Mouse (Mus musculus) spleen, adult 2 months (tissue): ENCODE measurements around the gene Ndufaf7. TPM values are rescaled to one million over a fixed set of nuclear protein-coding genes. Genes with fewer than 3 reads are reported as not detected.

Experiments used
- DNase-seq, 2 experiments: peaks; one replicate each; pipeline versions ENCODE4 v3.0.0 to v3.0.0-alpha.2; 2012 to 2021; ENCODE audit warnings: low spot score in 2 of 2, low read depth in 1 of 2
- H3K27ac ChIP-seq: fragments of 200-500 bp; 2 replicates; pipeline ENCODE4 v1.5.1; 2012; ENCODE audit warnings: low read length, inconsistent platforms; ENCODE audit not compliant: insufficient read depth
- H3K27me3 ChIP-seq: fragments of 200-500 bp; 2 replicates; pipeline ENCODE4 v1.6.1; 2012; ENCODE audit warnings: mild to moderate bottlenecking, moderate library complexity, low read length, inconsistent platforms; ENCODE audit not compliant: control insufficient read depth, insufficient read depth
- H3K36me3 ChIP-seq: fragments of 200-500 bp; 2 replicates; pipeline ENCODE4 v1.6.1; 2012; ENCODE audit warnings: mild to moderate bottlenecking, low read length, inconsistent platforms; ENCODE audit not compliant: control insufficient read depth, insufficient read depth
- H3K4me1 ChIP-seq: fragments of 200-500 bp; 2 replicates; pipeline ENCODE4 v1.6.1; 2011; ENCODE audit warnings: inconsistent platforms; ENCODE audit not compliant: control insufficient read depth, insufficient read depth, insufficient read length
- H3K4me3 ChIP-seq: fragments of 200-500 bp; 2 replicates; pipeline ENCODE4 v1.5.1; 2011; ENCODE audit warnings: mild to moderate bottlenecking, inconsistent platforms; ENCODE audit not compliant: insufficient read depth, insufficient read length; ENCODE audit errors: extremely low read depth
- CTCF ChIP-seq: fragments of 200-500 bp; IDR thresholded peaks from 2 replicates; pipeline ENCODE4 v1.5.1; 2011; ENCODE audit warnings: mild to moderate bottlenecking, inconsistent platforms; ENCODE audit not compliant: insufficient read depth, insufficient read length, insufficient replicate concordance; ENCODE audit errors: extremely low read depth
- POLR2A ChIP-seq: fragments of 200-500 bp; IDR thresholded peaks from 2 replicates; pipeline ENCODE4 v1.6.1; 2011; ENCODE audit warnings: low read depth, low read length, inconsistent platforms
- WGBS: fragments of 180-500 bp; shearing (Covaris S2); methylation state at CpG from one replicate; pipeline ENCODE4 v1.1.7; 2018; 5-methylcytosine and 5-hydroxymethylcytosine counted together
- polyA plus RNA-seq: library from polyadenylated mRNA; depleted of rRNA; stranded (reverse); fragments of >200 nt; gene quantifications from 2 replicates; pipeline ENCODE4 v1.2.3, GENCODE M21; 2012

Gene Ndufaf7
- polyA plus RNA-seq, 1 experiment: 2.5 TPM

DNA sequence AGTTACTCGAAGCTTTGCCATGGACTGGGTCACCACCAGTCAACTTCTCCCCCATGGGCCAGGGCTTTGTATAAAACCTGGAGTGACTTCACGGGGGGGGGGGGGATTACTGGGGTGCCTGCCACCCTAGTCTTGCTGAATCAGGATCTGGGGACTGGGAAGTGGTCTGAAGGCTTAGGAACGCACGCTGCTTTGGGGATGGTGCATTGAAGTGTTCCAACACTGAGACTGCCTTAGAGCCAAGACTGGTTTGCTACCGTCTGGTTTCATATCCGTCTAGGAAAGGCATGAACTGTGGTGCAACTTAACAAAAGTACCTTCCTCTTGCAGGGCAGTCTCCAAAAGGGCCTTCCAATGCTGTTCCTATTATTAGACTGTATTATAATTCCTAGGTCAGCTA lies 19.2 kb upstream of the Ndufaf7 start:
- no peaks in the 10 kb centered on the region for H3K27me3 ChIP-seq
- 69% methylated on average over 6 of the region's 6 CpGs for WGBS
- H3K4me3 ChIP-seq: no peak overlapping the region
- H3K27ac ChIP-seq: no peak overlapping the region
- no peak for DNase-seq
- TF ChIP-seq POLR2A (no peak), CTCF (no peak)
- no peaks in the 10 kb centered on the region; the same call in 1 of the 2 replicates for H3K4me1 ChIP-seq
- H3K36me3 ChIP-seq: peaks cover 22% of the 10 kb centered on the region

DNA sequence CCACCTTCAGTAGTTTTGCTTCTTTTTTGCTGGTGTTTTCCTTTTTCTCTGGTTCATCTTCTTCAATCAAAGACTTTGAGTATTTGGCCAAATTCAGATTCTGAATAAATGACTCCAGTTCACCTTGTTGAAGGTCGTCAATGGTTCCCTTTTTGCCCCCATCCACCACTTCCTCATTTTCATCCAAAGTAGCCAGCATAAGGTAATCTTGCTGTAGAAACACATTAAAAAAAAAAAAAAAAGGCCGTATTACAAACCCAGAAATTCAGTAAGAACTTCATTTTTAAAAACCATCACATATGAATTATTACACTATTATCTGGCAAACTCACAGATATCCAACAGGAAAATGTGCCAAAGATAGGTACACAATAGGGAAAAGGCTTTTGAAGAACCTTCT lies 1.1 kb upstream of the Ndufaf7 start:
- 12% methylated on average over 2 of the region's 2 CpGs for WGBS
- no peak for DNase-seq
- Histone ChIP-seq H3K36me3 (peaks cover 17% of the 10 kb centered on the region), H3K27ac (no peak overlapping the region), H3K4me3 (no peak overlapping the region), H3K27me3 (no peaks in the 10 kb centered on the region), H3K4me1 (peaks cover 3% of the 10 kb centered on the region; the same call in 1 of the 2 replicates)
- TF ChIP-seq POLR2A (no peak), CTCF (no peak)

- H3K27ac ChIP-seq: no peak overlapping the region; the same call in 1 of the 2 replicates
- 14% methylated on average over 26 of the region's 26 CpGs for WGBS
- DNase-seq: no peak
These were observed 405 bp downstream of the Ndufaf7 start for GRCm38 (mm10) chr17:78937229-78937853.

GRCm38 (mm10) chr17:78938927-78939326 lies 2.0 kb downstream of the Ndufaf7 start:
- no peak for DNase-seq
- H3K4me1 ChIP-seq: peaks cover 3% of the 10 kb centered on the region; the same call in 1 of the 2 replicates
- no peak overlapping the region for H3K4me3 ChIP-seq
- WGBS: 73% methylated on average over 4 of the region's 4 CpGs
- TF ChIP-seq CTCF (no peak), POLR2A (no peak)
- H3K36me3 ChIP-seq: peaks cover 10% of the 10 kb centered on the region
- no peak overlapping the region for H3K27ac ChIP-seq
- H3K27me3 ChIP-seq: no peaks in the 10 kb centered on the region

More at GRCm38 (mm10) chr17:78937229-78937853, 405 bp downstream of the Ndufaf7 start:
- H3K4me3 ChIP-seq: peak overlapping the region; percentile 78
- H3K4me1 ChIP-seq: peaks cover 3% of the 10 kb centered on the region; the same call in 1 of the 2 replicates
- no peak for TF ChIP-seq POLR2A
- TF ChIP-seq CTCF: no peak
- no peaks in the 10 kb centered on the region for H3K27me3 ChIP-seq
- H3K36me3 ChIP-seq: peaks cover 9% of the 10 kb centered on the region

GRCm38 (mm10) chr17:78942579-78942978 lies 5.6 kb downstream of the Ndufaf7 start:
- H3K4me1 ChIP-seq: 0 out of 2 replicates have a peak, but pooled peaks cover under 1% of the 10 kb centered on the region
- peaks cover 7% of the 10 kb centered on the region for H3K36me3 ChIP-seq
- WGBS: 93% methylated on average over 11 of the region's 11 CpGs
- H3K4me3 ChIP-seq: no peak overlapping the region
- TF ChIP-seq POLR2A (no peak), CTCF (no peak)
- DNase-seq: no peak
- no peaks in the 10 kb centered on the region for H3K27me3 ChIP-seq
- no peak overlapping the region for H3K27ac ChIP-seq

DNA sequence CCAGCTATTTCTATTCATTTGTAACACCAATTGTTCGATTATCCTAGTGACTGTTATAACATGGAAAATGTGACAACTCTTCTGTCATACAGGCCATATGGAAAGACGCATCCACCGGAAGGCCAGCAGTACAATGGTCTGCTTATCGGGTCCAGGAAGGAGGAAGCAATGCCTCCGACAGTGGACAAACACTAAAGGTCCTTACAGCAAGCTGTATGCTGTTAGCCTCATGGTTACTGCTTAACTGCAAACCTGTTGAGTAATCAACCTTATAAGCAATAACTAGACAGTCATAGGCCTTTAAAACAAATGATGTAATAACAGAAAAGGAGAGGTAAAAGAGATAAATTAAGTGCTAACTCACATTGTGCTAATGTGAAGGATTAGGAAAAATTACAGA lies 14.3 kb downstream of the Ndufaf7 start:
- Histone ChIP-seq H3K4me3 (no peak overlapping the region), H3K4me1 (no peaks in the 10 kb centered on the region), H3K36me3 (peaks cover 12% of the 10 kb centered on the region; the same call in 1 of the 2 replicates), H3K27me3 (no peaks in the 10 kb centered on the region), H3K27ac (no peak overlapping the region)
- TF ChIP-seq POLR2A: no peak
- no peak for TF ChIP-seq CTCF
- WGBS: 94% methylated on average over 5 of the region's 5 CpGs
- no peak for DNase-seq

GRCm38 (mm10) chr17:78952070-78952469 lies 15.1 kb downstream of the Ndufaf7 start:
- Histone ChIP-seq H3K4me1 (no peaks in the 10 kb centered on the region), H3K36me3 (peaks cover 12% of the 10 kb centered on the region; the same call in 1 of the 2 replicates), H3K27ac (no peak overlapping the region), H3K27me3 (no peaks in the 10 kb centered on the region), H3K4me3 (no peak overlapping the region)
- TF ChIP-seq POLR2A (no peak), CTCF (no peak)
- no peak for DNase-seq
- WGBS: 88% methylated on average over 5 of the region's 5 CpGs
